Mouse (Mus musculus): ENCODE data around the gene Fam210b. TPM values are rescaled to one million over a fixed set of nuclear protein-coding genes. Genes with fewer than 3 reads are reported as not detected.

Fam210b gene
- total and polyA plus RNA-seq, 3 experiments: 11.0 to 37.9 (median 14.7) TPM

GRCm38 (mm10) chr2:172404239-172404638 is 58.9 kb downstream of the Fam210b start:
- ATAC-seq (ENCODE audit: extremely low read depth, insufficient number of reproducible peaks, low FRiP score, poor library complexity, severe bottlenecking) (no peak), DNase-seq (ENCODE audit: low spot score) (no peak)
- no peak overlapping the region for H3K4me3 ChIP-seq (ENCODE audit: low read depth, low read length)
- TF ChIP-seq GATA1 (IDR thresholded peaks at IDR 0.05; ENCODE audit: borderline replicate concordance, low read length) (no peak), GATA2 (IDR thresholded peaks at IDR 0.05; ENCODE audit: borderline replicate concordance, low read depth, low read length) (no peak), POLR2AphosphoS5 (IDR thresholded peaks at IDR 0.05; ENCODE audit: insufficient replicate concordance, low read depth, low read length) (no peak), TAL1 (conservative IDR thresholded peaks at IDR 0.05; ENCODE audit: low read depth, low read length) (no peak), CTCF (IDR thresholded peaks at IDR 0.05; ENCODE audit: low read depth, low read length) (no peak)
- no peaks in the 10 kb centered on the region for H3K36me3 ChIP-seq (replicated peaks)
- H3K27me3 ChIP-seq (ENCODE audit: insufficient read depth, low read length): peaks cover under 1% of the 10 kb centered on the region
- H3K4me1 ChIP-seq (ENCODE audit: insufficient read depth, low read depth, low read length): peaks cover 22% of the 10 kb centered on the region
- no peaks in the 10 kb centered on the region for H3K9me3 ChIP-seq (replicated peaks)

GRCm38 (mm10) chr2:172405011-172405410 is 59.6 kb downstream of the Fam210b start:
- no peak for TF ChIP-seq TAL1 (conservative IDR thresholded peaks at IDR 0.05; ENCODE audit: low read depth, low read length)
- TF ChIP-seq POLR2AphosphoS5 (IDR thresholded peaks at IDR 0.05; ENCODE audit: insufficient replicate concordance, low read depth, low read length): no peak
- TF ChIP-seq CTCF (IDR thresholded peaks at IDR 0.05; ENCODE audit: low read depth, low read length): no peak
- no peak for TF ChIP-seq GATA2 (IDR thresholded peaks at IDR 0.05; ENCODE audit: borderline replicate concordance, low read depth, low read length)
- TF ChIP-seq GATA1 (IDR thresholded peaks at IDR 0.05; ENCODE audit: borderline replicate concordance, low read length): no peak
- Histone ChIP-seq H3K4me3 (ENCODE audit: low read depth, low read length) (no peak overlapping the region), H3K4me1 (ENCODE audit: insufficient read depth, low read depth, low read length) (peaks cover 14% of the 10 kb centered on the region), H3K27me3 (ENCODE audit: insufficient read depth, low read length) (no peaks in the 10 kb centered on the region; the same call in 1 of the 2 replicates), H3K36me3 (replicated peaks) (no peaks in the 10 kb centered on the region), H3K9me3 (replicated peaks) (no peaks in the 10 kb centered on the region)
- ATAC-seq (ENCODE audit: extremely low read depth, insufficient number of reproducible peaks, low FRiP score, poor library complexity, severe bottlenecking): no peak
- no peak for DNase-seq (ENCODE audit: low spot score)

Other genes with a start within 250 kb of the Fam210b start
- not detected in 2 replicates for gene Mc3r, start 97.1 kb upstream of the Fam210b start, total RNA-seq (2014; fragmentation: Nextera tagmentation)
- gene Mc3r, start 97.1 kb upstream of the Fam210b start, total RNA-seq (2017): 0.05 and 0.06 TPM in 2 replicates
- gene Mc3r, start 97.1 kb upstream of the Fam210b start, polyA plus RNA-seq (2012): not detected in 2 replicates
- gene Aurka, start 25.0 kb downstream of the Fam210b start, total RNA-seq (2014; fragmentation: Nextera tagmentation): 112 and 159 TPM in 2 replicates
- 63.1 and 71.0 TPM in 2 replicates for gene Aurka, start 25.0 kb downstream of the Fam210b start, total RNA-seq (2017)
- 9.7 and 22.0 TPM in 2 replicates for gene Aurka, start 25.0 kb downstream of the Fam210b start, polyA plus RNA-seq (2012)
- 74.9 and 88.9 TPM in 2 replicates for gene Cstf1, start 25.1 kb downstream of the Fam210b start, total RNA-seq (2014; fragmentation: Nextera tagmentation)
- 34.2 and 42.7 TPM in 2 replicates for gene Cstf1, start 25.1 kb downstream of the Fam210b start, total RNA-seq (2017)
- gene Cstf1, start 25.1 kb downstream of the Fam210b start, polyA plus RNA-seq (2012): 11.3 and 19.1 TPM in 2 replicates
- 0.83 TPM in 1 of 2 replicates, not detected in the other for gene Cass4, start 48.2 kb downstream of the Fam210b start, total RNA-seq (2014; fragmentation: Nextera tagmentation)
- gene Cass4, start 48.2 kb downstream of the Fam210b start, total RNA-seq (2017): 0.46 and 0.87 TPM in 2 replicates
- 0.16 and 0.20 TPM in 2 replicates for gene Cass4, start 48.2 kb downstream of the Fam210b start, polyA plus RNA-seq (2012)
- 22.7 and 26.2 TPM in 2 replicates for gene Rtf2, start 95.0 kb downstream of the Fam210b start, total RNA-seq (2014; fragmentation: Nextera tagmentation)
- 112 and 135 TPM in 2 replicates for gene Rtf2, start 95.0 kb downstream of the Fam210b start, total RNA-seq (2017)
- 28.7 and 58.2 TPM in 2 replicates for gene Rtf2, start 95.0 kb downstream of the Fam210b start, polyA plus RNA-seq (2012)
- gene Gcnt7, start 113.0 kb downstream of the Fam210b start, total RNA-seq (2014; fragmentation: Nextera tagmentation): not detected in 2 replicates
- 0.22 TPM in 1 of 2 replicates, not detected in the other for gene Gcnt7, start 113.0 kb downstream of the Fam210b start, total RNA-seq (2017)
- gene Gcnt7, start 113.0 kb downstream of the Fam210b start, polyA plus RNA-seq (2012): not detected in 2 replicates
- not detected in 2 replicates for gene Fam209, start 127.0 kb downstream of the Fam210b start, total RNA-seq (2014; fragmentation: Nextera tagmentation)
- 0.17 TPM in 1 of 2 replicates, not detected in the other for gene Fam209, start 127.0 kb downstream of the Fam210b start, total RNA-seq (2017)
- gene Fam209, start 127.0 kb downstream of the Fam210b start, polyA plus RNA-seq (2012): not detected in 2 replicates
- not detected in 2 replicates for gene Tfap2c, start 204.0 kb downstream of the Fam210b start, total RNA-seq (2014; fragmentation: Nextera tagmentation)
- gene Tfap2c, start 204.0 kb downstream of the Fam210b start, total RNA-seq (2017): 0.05 TPM in 1 of 2 replicates, not detected in the other
- not detected in 2 replicates for gene Tfap2c, start 204.0 kb downstream of the Fam210b start, polyA plus RNA-seq (2012)